Mouse (Mus musculus): ENCODE results near the gene Ap3b1.

DNA sequence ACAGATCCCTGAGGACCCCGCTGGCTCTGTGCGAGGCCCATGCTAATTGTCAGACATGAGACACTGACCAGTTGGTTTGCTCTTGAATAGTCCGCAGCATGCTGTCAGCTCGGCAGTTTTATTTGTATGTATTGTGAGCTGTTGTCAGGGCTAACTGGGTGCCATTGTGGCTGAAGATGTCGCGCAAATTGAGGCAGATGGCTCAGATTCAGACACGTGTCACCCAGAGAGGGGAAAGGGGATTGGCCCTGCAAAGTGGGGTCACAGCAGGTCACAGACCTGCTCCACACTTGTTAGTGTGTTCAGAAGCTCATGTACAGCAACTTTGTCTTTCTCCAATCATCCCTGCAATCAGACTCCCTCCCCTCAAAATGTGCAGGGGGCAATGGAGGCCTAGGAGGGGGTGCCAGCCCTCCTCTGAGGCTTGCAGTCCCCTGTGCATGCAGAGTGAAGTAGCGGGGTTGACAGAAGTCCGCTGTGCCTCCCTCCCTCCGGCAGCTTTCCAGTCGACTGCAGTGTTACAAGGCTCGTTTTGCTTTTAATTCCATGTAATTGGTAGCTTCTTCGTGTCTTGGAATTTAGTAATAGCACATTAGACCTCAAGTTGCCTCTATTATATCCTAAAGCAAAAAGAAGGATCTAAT lies 205.7 kb downstream of the Ap3b1 start:
- TF ChIP-seq POLR2A (IDR thresholded peaks at IDR 0.05; ENCODE audit: borderline replicate concordance, extremely low read depth, low read depth, low read length) (no peak), CTCF (IDR thresholded peaks at IDR 0.05; ENCODE audit: insufficient read depth, low read length) (no peak)

All from lung, adult 2 months (tissue).